Mouse (Mus musculus) cerebellum, postnatal 25 days (tissue): ENCODE measurements around the gene Syna.
A peak's percentile ranks its signal among the peaks of the same experiment; 100 is the strongest.

Experiments
- DNase-seq, 2 experiments: peaks; one replicate each; pipeline ENCODE4 v3.0.0; 2021; ENCODE audit warnings: mixed read lengths in 2 of 2

Gene Syna

GRCm38 (mm10) chr5:134525971-134526711 is 33.8 kb downstream of the Syna start:
- DNase-seq = peak; percentile 67 to 82

DNA sequence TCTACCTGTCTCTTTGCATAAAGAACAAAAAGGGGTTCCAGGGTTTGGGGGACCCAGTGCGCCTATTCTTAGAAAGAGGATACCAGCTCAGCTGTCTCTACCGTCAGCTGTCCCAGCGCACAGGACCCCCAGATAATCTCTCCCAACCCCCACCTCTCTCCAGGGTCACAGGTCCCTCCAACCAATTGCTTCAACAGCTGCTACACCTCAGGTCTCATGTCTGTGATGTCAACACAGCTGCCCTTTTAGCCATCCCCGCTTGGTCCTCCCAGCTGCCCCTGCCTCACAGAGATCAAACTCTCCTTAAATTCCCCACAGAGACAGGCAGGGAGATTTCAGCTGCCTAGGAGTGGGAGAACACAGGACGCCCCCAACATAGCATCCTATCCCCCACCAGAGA is 36.2 kb downstream of the Syna start:
- no peak for DNase-seq

DNA sequence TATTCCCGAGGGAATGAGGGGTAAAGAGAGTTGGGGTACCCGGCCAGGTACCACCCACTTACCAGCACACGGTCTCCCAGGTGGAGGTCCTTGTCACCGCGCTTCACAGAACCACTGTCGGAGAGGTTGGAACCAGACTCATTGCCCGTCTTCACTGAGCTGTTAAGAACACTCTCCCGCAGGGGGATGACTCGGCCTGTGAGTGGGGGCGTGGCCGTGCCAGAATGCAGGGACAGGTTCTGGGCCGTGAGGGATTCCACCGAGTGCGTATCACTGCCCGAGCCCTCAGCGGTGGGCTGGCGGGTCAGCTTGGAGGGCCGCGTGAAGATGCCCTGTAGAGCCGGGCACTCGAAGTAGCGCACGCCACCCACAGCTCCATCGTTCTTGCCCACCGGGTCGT is 37.4 kb downstream of the Syna start:
- no peak for DNase-seq

GRCm38 (mm10) chr5:134521806-134522205 is 38.2 kb downstream of the Syna start:
- no peak for DNase-seq

GRCm38 (mm10) chr5:134521131-134521530 is 38.8 kb downstream of the Syna start:
- DNase-seq = no peak

GRCm38 (mm10) chr5:134520120-134520519 is 39.9 kb downstream of the Syna start:
- no peak for DNase-seq

DNA sequence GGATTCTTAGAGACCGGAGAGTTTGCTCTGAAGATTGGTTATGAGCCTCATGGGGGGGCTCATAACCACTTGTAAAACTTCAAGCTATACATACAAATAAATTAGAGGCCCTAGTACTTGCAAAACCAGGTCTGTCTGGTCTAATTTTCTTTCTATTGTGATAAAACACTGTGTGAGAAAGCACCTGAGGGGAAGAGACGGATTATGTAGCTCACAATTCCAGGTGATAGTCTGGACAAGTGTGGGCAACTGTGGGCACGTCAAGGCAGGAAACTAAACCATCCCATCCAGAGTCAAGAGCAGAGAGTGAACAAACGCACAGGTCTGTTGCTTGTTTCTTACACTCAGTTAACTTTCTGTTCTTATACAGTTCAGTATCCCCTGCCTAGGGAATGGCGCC is 40.5 kb downstream of the Syna start:
- DNase-seq = no peak

DNA sequence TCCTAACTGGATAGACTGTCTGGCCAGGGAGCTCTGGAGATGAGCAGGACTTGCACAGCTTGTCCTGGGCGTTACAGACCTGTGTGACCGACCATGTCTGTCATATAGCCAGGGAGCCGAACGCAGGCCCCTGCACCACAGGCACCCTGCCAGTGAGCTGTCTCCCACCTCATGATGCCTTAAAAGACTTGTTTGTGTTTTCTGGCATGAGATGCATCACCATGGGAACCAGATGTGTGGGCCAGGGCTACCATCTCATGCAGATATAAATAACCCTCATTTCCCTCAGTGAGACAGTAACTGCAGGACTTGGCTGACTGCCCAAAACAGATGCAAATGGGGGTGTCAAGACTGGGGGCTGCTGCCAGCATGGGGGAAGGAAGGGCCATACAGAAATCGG is 47.9 kb downstream of the Syna start:
- DNase-seq = no peak

GRCm38 (mm10) chr5:134510266-134510665 is 49.7 kb downstream of the Syna start:
- no peak for DNase-seq

DNA sequence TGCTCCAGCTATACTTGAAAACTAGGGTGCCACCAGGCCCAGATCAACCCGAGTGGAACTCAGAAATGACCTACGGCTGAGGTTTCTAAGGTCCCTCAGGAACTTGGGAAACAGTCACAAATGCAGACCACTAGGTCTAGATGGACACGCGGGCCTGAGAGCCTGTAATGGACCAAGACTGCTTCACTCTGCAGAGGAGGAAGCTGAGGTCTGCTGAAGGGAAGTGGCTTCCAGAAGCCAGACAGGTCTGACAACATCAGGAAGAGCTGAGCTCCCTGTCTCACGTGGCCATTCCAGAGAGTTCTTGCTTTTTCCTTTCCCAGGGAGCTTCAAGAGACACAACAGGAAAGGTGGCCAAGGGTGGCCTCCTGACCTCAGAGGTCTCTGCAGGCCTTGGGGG is 51.0 kb downstream of the Syna start:
- no peak for DNase-seq
